Mouse (Mus musculus): ENCODE measurements around the gene Actrt2.

- TF ChIP-seq POLR2A (IDR thresholded peaks at IDR 0.05; ENCODE audit: extremely low read depth, insufficient read depth, low read length) (no peak), CTCF (IDR thresholded peaks at IDR 0.05; ENCODE audit: extremely low read depth, insufficient read depth, low read length) (no peak)
These were observed 39.9 kb upstream of the Actrt2 start for GRCm38 (mm10) chr4:154707521-154707920.
